Mouse (Mus musculus): ENCODE measurements at regions not wholly inside any gene's neighbourhood (a gene's known extent, or its start where the extent isn't known, plus 50 kb on each side); places are given as distances from the start of the nearest gene placed in this dataset.

- DNase-seq = no peak
- intact Hi-C loops (cut with DNase I) = no loop called here
Observed at GRCm38 (mm10) chr5:43417259-43417658, 98.1 kb upstream of the C1qtnf7 start.

- intact Hi-C loops (cut with DNase I) = loop anchor here (5.0 kb wide), 1 partner anchor 209 kb away; no protein-coding TSS in a partner anchor
- peak; percentile 70 for DNase-seq
Observed at GRCm38 (mm10) chr5:43422815-43423687, 92.3 kb upstream of the C1qtnf7 start.

GRCm38 (mm10) chr5:43424551-43425257 lies 90.6 kb upstream of the C1qtnf7 start:
- no peak for DNase-seq
- intact Hi-C loops (cut with DNase I) = loop anchor here (5.0 kb wide), 1 partner anchor 208 kb away; no protein-coding TSS in a partner anchor

- DNase-seq = no peak
- intact Hi-C loops (cut with DNase I) = no loop called here
Observed at GRCm38 (mm10) chr5:43433337-43433736, 82.0 kb upstream of the C1qtnf7 start.

GRCm38 (mm10) chr5:43439191-43439590 lies 76.1 kb upstream of the C1qtnf7 start:
- intact Hi-C loops (cut with DNase I) = no loop called here
- DNase-seq = no peak

- no peak for DNase-seq
- intact Hi-C loops (cut with DNase I) = no loop called here
Observed at GRCm38 (mm10) chr5:43441306-43441705, 74.0 kb upstream of the C1qtnf7 start.

- no peak for DNase-seq
- intact Hi-C loops (cut with DNase I) = no loop called here
Observed at GRCm38 (mm10) chr5:43444582-43445214, 70.6 kb upstream of the C1qtnf7 start.

- DNase-seq = no peak
- intact Hi-C loops (cut with DNase I) = no loop called here
Observed at GRCm38 (mm10) chr5:43445620-43446019, 69.7 kb upstream of the C1qtnf7 start.

- DNase-seq = no peak
- intact Hi-C loops (cut with DNase I) = no loop called here
Observed at GRCm38 (mm10) chr5:43446295-43446694, 69.0 kb upstream of the C1qtnf7 start.

GRCm38 (mm10) chr5:43456018-43456417 lies 59.3 kb upstream of the C1qtnf7 start:
- DNase-seq = no peak
- intact Hi-C loops (cut with DNase I) = no loop called here

GRCm38 (mm10) chr5:43457725-43458124 lies 57.6 kb upstream of the C1qtnf7 start:
- intact Hi-C loops (cut with DNase I) = no loop called here
- DNase-seq = no peak

- no peak for DNase-seq
- intact Hi-C loops (cut with DNase I) = no loop called here
Observed at GRCm38 (mm10) chr5:43461987-43462715, 53.2 kb upstream of the C1qtnf7 start.
